Mouse (Mus musculus) testis, postnatal 10 days (tissue): Measurements from ENCODE around the gene Olfr1036.
"Not testable (repeated sequence)": the region's sequence is repeated elsewhere in the genome, so short reads cannot be mapped to it uniquely, and the experiment has no call there.

Source experiments
- DNase-seq: peaks from one replicate; pipeline ENCODE4 v3.0.0; 2021; ENCODE audit warnings: low spot score

Olfr1036 gene

DNA sequence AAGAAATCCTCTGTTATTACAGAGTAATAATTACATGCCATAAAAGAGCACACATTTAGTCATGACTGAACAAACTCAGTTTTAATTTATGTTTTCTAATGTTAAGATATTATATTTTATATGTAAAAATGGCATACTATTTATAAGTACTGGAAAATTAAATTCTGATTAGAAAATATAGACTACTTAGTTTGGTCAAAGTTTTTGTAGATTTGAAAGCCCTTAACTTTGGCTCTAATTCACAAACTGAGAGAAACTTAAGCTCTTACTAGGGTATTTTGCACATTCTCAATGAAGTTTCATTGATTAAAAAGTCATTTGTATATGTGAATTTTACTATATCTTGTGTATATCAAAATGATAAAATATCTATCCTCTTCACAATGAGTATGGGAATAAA, at the start of gene Olfr1036:
Olfr1036 (plus strand) TSS at position 301 of the 400 bp plus-strand sequence.
- DNase-seq, result not testable (repeated sequence)

DNA sequence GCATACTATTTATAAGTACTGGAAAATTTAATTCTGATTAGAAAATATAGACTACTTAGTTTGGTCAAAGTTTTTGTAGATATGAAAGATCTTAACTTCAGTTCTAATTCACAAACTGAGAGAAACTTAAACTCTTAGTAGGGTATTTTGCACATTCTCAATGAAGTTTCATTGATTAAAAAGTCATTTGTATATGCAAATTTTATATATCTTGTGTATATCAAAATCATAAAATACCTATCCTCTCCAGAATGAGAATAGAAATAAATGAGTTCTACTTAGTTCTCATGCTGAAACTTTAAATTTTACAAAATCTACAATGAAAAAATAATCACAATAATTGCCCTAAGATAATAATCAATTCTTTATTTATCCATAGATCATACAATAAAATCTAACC, 28.2 kb upstream of the Olfr1036 start, which contains the start of gene Olfr1034:
Olfr1034 (plus strand) TSS at position 301 of the 400 bp plus-strand sequence.
- no peak for DNase-seq

DNA sequence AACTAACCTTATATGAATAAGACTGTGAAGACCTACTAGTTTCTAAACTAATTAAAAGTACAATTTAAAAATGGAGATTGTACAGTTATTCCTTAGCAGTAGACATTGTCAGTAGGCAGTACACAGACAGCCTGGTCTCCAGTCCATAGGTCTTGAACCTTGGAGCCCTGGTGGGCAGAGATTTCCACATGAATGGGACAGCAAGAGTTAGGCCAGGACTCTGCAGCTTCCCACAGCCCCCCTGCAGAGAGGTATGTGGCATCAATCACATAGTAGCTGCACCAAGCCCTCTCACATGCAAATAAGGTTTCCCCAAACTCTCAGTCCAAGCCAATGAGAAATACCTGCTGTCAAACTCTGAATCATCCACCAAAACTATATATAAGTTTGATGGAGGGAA, 23.0 kb upstream of the Olfr1036 start:
- DNase-seq, result not testable (repeated sequence)

DNA sequence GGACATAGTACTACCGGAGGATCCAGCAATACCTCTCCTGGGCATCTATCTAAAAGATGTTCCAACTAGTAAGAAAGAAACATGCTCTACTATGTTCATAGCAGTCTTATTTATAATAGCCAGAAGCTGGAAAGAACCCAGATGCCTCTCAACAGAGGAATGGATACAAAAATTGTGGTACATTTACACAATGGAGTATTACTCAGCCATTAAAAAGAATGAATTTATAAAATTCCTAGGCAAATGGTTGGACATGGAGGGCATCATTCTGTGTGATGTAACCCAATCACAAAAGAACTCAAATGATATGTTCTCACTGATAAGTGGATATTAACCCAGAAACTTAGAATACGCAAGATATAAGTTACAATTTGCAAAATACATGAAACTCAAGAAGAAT, 10.0 kb upstream of the Olfr1036 start:
- DNase-seq, result not testable (repeated sequence)

DNA sequence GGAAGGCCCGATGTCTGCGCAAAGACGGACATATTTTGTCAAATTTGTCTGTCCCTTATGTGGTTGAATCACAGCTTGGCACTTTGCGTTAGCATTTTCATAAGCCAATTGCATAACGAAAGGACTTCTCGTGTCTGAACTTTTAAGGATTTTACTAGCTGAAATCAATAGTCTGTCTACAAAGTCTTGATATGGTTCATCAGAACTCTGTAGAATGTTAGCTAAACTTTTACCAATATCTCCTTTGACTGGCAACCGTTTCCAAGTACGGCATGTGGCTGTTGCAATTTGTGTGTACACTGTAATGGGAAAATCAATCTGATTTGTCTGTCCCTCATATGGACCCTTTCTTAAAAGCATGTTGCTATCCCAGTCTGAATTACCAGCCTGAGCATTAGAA, 3.6 kb upstream of the Olfr1036 start:
- DNase-seq, result no peak

DNA sequence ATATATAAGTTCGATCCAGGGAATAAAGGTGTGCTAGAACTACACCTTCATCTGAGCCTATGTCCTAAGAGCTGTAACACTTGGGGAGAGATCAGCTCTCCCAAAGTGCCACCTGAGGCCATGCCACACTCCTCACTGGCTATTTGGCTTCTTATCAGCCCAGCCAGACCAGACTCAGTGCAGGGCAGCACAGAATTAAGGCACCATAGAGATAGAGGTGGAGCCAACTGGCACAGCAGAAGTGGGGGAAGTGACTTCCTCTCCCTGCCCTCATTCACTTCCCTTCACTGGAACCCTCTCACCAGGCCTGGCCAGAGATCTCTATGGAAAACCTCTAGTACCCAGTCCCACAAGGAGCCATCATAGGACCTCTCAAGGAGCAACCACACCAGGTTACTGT, 6.7 kb downstream of the Olfr1036 start:
- not testable (repeated sequence) for DNase-seq

DNA sequence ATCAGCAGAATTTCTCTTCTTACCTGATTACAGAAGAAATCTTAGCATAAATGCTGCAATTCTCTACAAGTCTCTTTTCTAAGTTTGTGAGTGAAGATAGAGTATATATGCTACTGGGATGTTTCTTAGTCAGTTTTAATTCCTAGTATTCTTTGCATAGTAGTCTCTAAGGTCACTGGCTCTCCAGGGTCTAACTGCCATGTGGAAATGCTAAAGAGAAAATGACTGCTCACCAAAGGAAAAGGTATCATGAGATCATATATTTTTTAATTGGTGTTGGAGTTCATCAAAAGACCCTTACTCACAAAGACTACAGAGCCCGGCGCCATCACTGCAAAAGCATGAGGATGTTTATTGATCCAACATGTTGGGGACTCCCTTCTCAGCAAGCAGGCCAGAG, 13.5 kb downstream of the Olfr1036 start, which contains the start of gene Olfr1037:
Olfr1037 (minus strand) TSS at position 101 of the 400 bp plus-strand sequence.
- DNase-seq, result no peak
